Mouse (Mus musculus) stomach, embryonic 16.5 days (tissue): ENCODE results near the gene Prtg. TPM values are rescaled to one million over a fixed set of nuclear protein-coding genes. Genes with fewer than 3 reads are reported as not detected.
A peak's percentile ranks its signal among the peaks of the same experiment; 100 is the strongest.

Experiments
- ATAC-seq: fragments of 200-750 bp; cut with Nextera tagmentation; 2 replicates; pipeline ENCODE4 v1.8.0; 2017; ENCODE audit warnings: moderate number of reproducible peaks, moderate TSS enrichment; ENCODE audit not compliant: insufficient read depth, low FRiP score
- H3K27ac ChIP-seq: fragments of 300-500 bp; sonication (generic); 2 replicates; pipeline ENCODE4 v1.5.1; 2014; ENCODE audit warnings: low read length
- H3K27me3 ChIP-seq: fragments of 300-500 bp; sonication (generic); 2 replicates; pipeline ENCODE4 v1.6.1; 2014; ENCODE audit warnings: low read length, control low read depth, mixed read lengths; ENCODE audit not compliant: control insufficient read depth, insufficient read depth
- H3K36me3 ChIP-seq: fragments of 300-500 bp; sonication (generic); 2 replicates; pipeline ENCODE4 v1.6.1; 2014; ENCODE audit warnings: low read length; ENCODE audit not compliant: control insufficient read depth, insufficient read depth
- H3K4me1 ChIP-seq: fragments of 300-500 bp; sonication (generic); 2 replicates; pipeline ENCODE4 v1.6.1; 2014; ENCODE audit warnings: low read length, control low read depth, mixed read lengths; ENCODE audit not compliant: control insufficient read depth, insufficient read depth
- H3K4me2 ChIP-seq: fragments of 300-500 bp; sonication (generic); 2 replicates; pipeline ENCODE4 v1.6.1; 2014; ENCODE audit warnings: low read depth, low read length, mixed read lengths
- H3K4me3 ChIP-seq: fragments of 300-500 bp; sonication (generic); replicated peaks from 2 replicates; pipeline ENCODE4 v1.5.1; 2014; ENCODE audit warnings: mild to moderate bottlenecking, low read length
- H3K9ac ChIP-seq: fragments of 300-500 bp; sonication (generic); 2 replicates; pipeline ENCODE4 v1.6.1; 2014; ENCODE audit warnings: low read length
- H3K9me3 ChIP-seq: fragments of 300-500 bp; sonication (generic); replicated peaks from 2 replicates; pipeline ENCODE4 v1.6.1; 2016; ENCODE audit warnings: low read length, control low read depth; ENCODE audit not compliant: control insufficient read depth
- WGBS: fragments of 180-500 bp; shearing (Covaris S2); extraction: QIAGEN DNeasy Blood & Tissue Kit; methylation state at CpG from one replicate; pipeline ENCODE4 v1.1.7; 2014; 5-methylcytosine and 5-hydroxymethylcytosine counted together
- polyA plus RNA-seq: library from polyadenylated mRNA; unstranded; fragments of >200 nt; fragmentation: Nextera tagmentation; extraction: Ambion mirVana; gene quantifications from 2 replicates; pipeline ENCODE4 v1.2.1, GENCODE M21; 2015

The Prtg gene
- polyA plus RNA-seq, 1 experiment from 2014 or later = 0.25 TPM

GRCm38 (mm10) chr9:72806146-72806545 is 528 bp upstream of the Prtg start:
- Histone ChIP-seq H3K9me3 (no peaks in the 10 kb centered on the region), H3K27ac (no peak overlapping the region), H3K27me3 (peaks cover 8% of the 10 kb centered on the region), H3K9ac (no peak overlapping the region), H3K4me2 (peak overlapping the region; percentile 99; the same call in 1 of the 2 replicates), H3K4me1 (peaks cover 10% of the 10 kb centered on the region), H3K4me3 (no peak overlapping the region), H3K36me3 (no peaks in the 10 kb centered on the region)
- WGBS = 22% methylated on average over 14 of the region's 14 CpGs
- no peak for ATAC-seq

- peak overlapping the region; percentile 69 for H3K4me3 ChIP-seq
- H3K4me2 ChIP-seq = peak overlapping the region; percentile 99
- H3K4me1 ChIP-seq = peaks cover 10% of the 10 kb centered on the region
- no peaks in the 10 kb centered on the region for H3K36me3 ChIP-seq
- H3K27ac ChIP-seq = no peak overlapping the region
- no peaks in the 10 kb centered on the region for H3K9me3 ChIP-seq
- peak overlapping the region; percentile 75 for H3K9ac ChIP-seq
- under 1% methylated on average over 52 of the region's 52 CpGs for WGBS
- ATAC-seq = peak; percentile 64
- peaks cover 8% of the 10 kb centered on the region for H3K27me3 ChIP-seq
Measured at GRCm38 (mm10) chr9:72807420-72808005, 839 bp downstream of the Prtg start.

DNA sequence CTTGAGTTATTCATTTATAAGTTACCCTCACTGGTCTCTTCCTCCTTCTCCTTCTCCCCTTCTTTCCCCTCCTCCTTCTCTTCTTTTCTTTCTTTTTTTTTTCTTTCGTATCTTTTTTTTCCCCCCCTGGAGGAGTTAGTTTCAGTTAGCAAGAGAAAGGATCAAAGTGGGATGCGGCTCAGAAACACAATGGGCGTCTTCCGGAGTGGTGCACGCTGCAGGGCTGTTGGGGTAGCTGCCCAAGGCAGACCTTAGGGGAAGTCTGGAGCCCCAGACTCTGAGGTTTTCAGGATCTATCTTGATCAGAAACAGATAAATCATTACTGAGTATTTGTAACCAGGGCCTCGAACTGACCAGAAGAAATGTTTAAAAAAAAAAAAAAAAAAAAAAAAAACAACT is 1.5 kb downstream of the Prtg start:
- WGBS = 8% methylated on average over 6 of the region's 6 CpGs
- peak overlapping the region; percentile 69 for H3K4me3 ChIP-seq
- H3K9me3 ChIP-seq = no peaks in the 10 kb centered on the region
- no peaks in the 10 kb centered on the region for H3K36me3 ChIP-seq
- H3K4me1 ChIP-seq = peaks cover 10% of the 10 kb centered on the region
- H3K4me2 ChIP-seq = peak overlapping the region; percentile 99
- peaks cover 8% of the 10 kb centered on the region for H3K27me3 ChIP-seq
- H3K27ac ChIP-seq = no peak overlapping the region
- no peak for ATAC-seq
- no peak overlapping the region for H3K9ac ChIP-seq

DNA sequence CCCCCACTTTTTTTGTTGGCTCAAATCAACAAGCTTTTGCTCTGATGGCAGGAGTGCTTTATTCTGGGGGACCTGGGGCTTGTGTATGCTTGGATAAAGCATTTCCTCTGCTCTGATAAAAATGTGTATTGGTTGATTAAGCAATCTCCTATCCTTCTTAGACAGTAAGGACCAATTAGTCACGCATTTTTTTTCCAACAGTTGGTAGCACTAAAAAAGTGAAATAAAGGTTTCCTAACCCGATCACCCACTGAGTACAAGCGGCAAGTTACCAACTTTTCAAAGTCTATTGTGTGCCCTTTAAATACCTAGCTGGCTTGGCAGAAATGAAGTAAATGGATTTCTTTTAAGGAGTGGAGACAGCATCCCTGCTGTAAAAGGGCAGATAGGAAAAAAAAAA is 1.9 kb downstream of the Prtg start:
- ATAC-seq = no peak
- no peak overlapping the region for H3K27ac ChIP-seq
- H3K4me2 ChIP-seq = no peak overlapping the region
- H3K4me3 ChIP-seq = no peak overlapping the region
- 51% methylated on average over 3 of the region's 3 CpGs for WGBS
- no peak overlapping the region for H3K9ac ChIP-seq
- no peaks in the 10 kb centered on the region for H3K36me3 ChIP-seq
- H3K4me1 ChIP-seq = peaks cover 10% of the 10 kb centered on the region
- H3K9me3 ChIP-seq = no peaks in the 10 kb centered on the region
- H3K27me3 ChIP-seq = peaks cover 8% of the 10 kb centered on the region

GRCm38 (mm10) chr9:72809077-72809476 is 2.4 kb downstream of the Prtg start:
- no peak overlapping the region for H3K4me2 ChIP-seq
- peaks cover 8% of the 10 kb centered on the region for H3K27me3 ChIP-seq
- no peak for ATAC-seq
- no peak overlapping the region for H3K9ac ChIP-seq
- WGBS = 78% methylated on average over 2 of the region's 2 CpGs
- no peak overlapping the region for H3K27ac ChIP-seq
- H3K4me3 ChIP-seq = no peak overlapping the region
- peaks cover 10% of the 10 kb centered on the region for H3K4me1 ChIP-seq
- no peaks in the 10 kb centered on the region for H3K36me3 ChIP-seq
- no peaks in the 10 kb centered on the region for H3K9me3 ChIP-seq

DNA sequence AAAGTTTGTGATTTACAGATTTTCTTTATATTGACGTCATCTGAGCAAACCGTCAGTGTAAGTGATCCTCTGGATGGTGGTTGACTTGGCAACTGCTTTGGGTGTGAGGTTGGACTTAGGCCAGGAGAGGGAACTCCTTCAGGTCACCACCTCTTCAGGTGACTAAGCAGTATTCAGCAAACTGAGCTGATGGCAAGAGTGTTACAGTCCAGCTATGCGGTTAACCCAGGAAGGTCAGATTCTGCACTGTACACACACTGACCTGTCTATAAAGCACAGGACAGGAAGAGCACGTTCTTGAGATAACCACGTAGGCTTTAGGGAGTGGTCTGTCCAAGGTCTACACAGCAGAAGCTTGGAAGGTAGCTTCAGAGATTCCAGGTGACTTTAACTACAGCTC is 3.9 kb downstream of the Prtg start:
- peaks cover 8% of the 10 kb centered on the region for H3K27me3 ChIP-seq
- H3K9ac ChIP-seq = no peak overlapping the region
- no peak overlapping the region for H3K4me3 ChIP-seq
- no peak for ATAC-seq
- H3K4me2 ChIP-seq = no peak overlapping the region
- H3K4me1 ChIP-seq = peaks cover 10% of the 10 kb centered on the region
- no peak overlapping the region for H3K27ac ChIP-seq
- no peaks in the 10 kb centered on the region for H3K9me3 ChIP-seq
- H3K36me3 ChIP-seq = no peaks in the 10 kb centered on the region
- 53% methylated on average over 5 of the region's 5 CpGs for WGBS

DNA sequence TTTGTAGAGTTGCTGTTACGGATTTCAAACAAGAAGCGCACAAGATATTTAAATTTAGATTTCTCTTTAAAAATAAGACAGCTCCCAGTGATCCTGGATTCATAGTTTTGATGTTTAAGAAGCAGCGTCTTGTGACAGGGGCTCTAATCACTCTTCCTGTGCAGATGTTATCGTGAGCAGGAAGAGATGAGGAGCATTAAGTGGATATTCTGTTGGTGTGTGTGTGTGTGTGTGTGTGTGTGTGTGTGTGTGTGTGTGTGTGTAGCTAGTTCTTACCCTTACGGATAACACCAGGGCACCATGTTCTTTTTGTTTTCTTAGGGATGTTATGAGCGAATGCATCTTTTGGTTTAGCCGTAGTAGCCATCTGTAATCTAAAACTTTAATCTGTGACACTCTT is 5.4 kb downstream of the Prtg start:
- Histone ChIP-seq H3K9ac (no peak overlapping the region), H3K4me2 (no peak overlapping the region), H3K4me1 (peaks cover 3% of the 10 kb centered on the region; the same call in 1 of the 2 replicates), H3K36me3 (no peaks in the 10 kb centered on the region), H3K4me3 (no peak overlapping the region), H3K27me3 (peaks cover 4% of the 10 kb centered on the region), H3K27ac (no peak overlapping the region), H3K9me3 (no peaks in the 10 kb centered on the region)
- no peak for ATAC-seq
- 65% methylated on average over 7 of the region's 7 CpGs for WGBS

DNA sequence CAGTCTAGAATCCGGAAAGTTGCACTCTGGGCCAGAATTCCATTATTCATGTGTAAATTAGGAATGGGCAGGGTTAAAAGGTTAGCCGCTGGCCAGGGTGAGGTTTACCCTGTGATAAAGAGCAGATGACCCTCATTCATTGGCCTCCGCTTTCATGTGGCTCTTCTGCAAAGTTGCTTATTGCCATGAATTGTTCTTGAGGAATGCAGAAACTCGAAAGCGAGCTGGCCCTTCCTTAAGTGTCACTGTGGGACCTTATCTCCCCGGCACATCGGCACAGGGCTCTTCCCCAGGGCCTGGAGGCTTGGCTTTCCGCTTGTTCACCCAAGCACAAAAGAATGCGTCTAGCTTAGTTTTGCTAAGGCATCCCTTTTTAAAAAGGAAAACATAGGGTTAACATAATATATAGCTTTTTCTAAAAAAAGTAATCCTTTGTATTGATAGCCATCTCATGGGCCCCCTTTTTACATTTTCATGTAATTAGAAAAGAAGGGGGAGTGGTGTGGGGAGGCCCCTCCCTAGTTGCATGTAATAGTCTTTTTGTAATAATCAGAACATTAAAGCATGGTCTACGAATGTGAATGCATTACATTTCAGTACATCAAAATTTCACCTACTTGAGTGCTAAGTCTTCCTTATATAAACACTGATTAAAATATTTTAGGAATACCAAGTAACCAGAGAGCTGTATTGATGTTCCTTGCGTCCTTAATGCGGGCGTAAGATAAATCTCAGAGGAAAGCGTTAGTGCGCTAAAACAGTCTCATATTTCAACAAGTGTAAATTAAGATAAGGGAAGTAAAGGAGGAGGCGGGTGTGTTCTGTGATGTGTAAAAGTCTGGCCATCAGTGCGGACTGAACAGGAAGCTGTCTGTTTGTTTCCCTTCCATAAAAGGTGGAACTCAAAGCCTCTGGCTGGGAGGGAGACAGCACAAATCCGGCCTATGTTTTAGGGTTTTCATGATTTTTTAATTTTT is 6.2 kb downstream of the Prtg start:
- Histone ChIP-seq H3K27ac (no peak overlapping the region), H3K4me1 (peaks cover 3% of the 10 kb centered on the region; the same call in 1 of the 2 replicates), H3K9ac (no peak overlapping the region), H3K4me2 (no peak overlapping the region), H3K9me3 (no peaks in the 10 kb centered on the region), H3K27me3 (no peaks in the 10 kb centered on the region), H3K4me3 (no peak overlapping the region), H3K36me3 (no peaks in the 10 kb centered on the region)
- 29% methylated on average over 18 of the region's 18 CpGs for WGBS
- no peak for ATAC-seq

DNA sequence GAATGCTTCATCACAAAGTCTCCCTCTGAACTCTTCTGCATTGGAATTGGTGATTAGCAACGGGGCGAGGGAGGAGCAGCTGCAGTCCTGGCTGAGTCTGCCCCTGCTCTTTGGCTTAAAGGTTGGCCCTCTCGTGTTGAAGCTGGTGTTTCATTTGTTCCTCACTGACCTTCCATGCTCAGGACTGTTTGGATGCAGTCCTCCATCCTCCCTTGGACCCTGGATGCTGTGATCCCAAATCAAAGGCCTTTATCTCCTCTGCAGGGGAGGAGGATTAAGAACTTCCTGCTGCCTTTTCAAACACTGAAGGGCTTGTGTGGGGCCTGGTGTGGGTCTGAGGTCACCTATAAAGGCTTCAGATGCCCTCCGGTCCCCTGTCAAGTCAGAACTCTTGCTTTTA is 18.8 kb downstream of the Prtg start:
- no peak overlapping the region for H3K4me2 ChIP-seq
- H3K27me3 ChIP-seq = no peaks in the 10 kb centered on the region
- no peak overlapping the region for H3K4me3 ChIP-seq
- no peak overlapping the region for H3K9ac ChIP-seq
- no peaks in the 10 kb centered on the region for H3K36me3 ChIP-seq
- H3K4me1 ChIP-seq = 0 out of 2 replicates have a peak, but pooled peaks cover 9% of the 10 kb centered on the region
- no peaks in the 10 kb centered on the region for H3K9me3 ChIP-seq
- H3K27ac ChIP-seq = no peak overlapping the region
- ATAC-seq = no peak
- 24% methylated on average over 4 of the region's 4 CpGs for WGBS
